Mouse (Mus musculus) forebrain, embryonic 16.5 days (tissue): ENCODE measurements around the gene Actl7b. TPM values are rescaled to one million over a fixed set of nuclear protein-coding genes. Genes with fewer than 3 reads are reported as not detected.

Experiments
- ATAC-seq: fragments of 200-750 bp; cut with Nextera tagmentation; 2 replicates; pipeline ENCODE4 v1.8.0; 2017; ENCODE audit warnings: mild to moderate bottlenecking, moderate library complexity
- H3K27ac ChIP-seq: fragments of 300-500 bp; sonication (generic); 2 replicates; pipeline ENCODE4 v1.5.1; 2014; ENCODE audit warnings: low read length, control low read depth
- H3K27me3 ChIP-seq: fragments of 300-500 bp; sonication (generic); replicated peaks from 2 replicates; pipeline ENCODE4 v1.6.1; 2014; ENCODE audit warnings: low read length; ENCODE audit not compliant: control insufficient read depth, insufficient read depth
- H3K36me3 ChIP-seq: fragments of 300-500 bp; sonication (generic); 2 replicates; pipeline ENCODE4 v1.6.1; 2014; ENCODE audit not compliant: control insufficient read depth, insufficient read depth
- H3K4me1 ChIP-seq: fragments of 300-500 bp; sonication (generic); replicated peaks from 2 replicates; pipeline ENCODE4 v1.6.1; 2014; ENCODE audit warnings: low read length; ENCODE audit not compliant: control insufficient read depth, insufficient read depth
- H3K4me2 ChIP-seq: fragments of 300-500 bp; sonication (generic); 2 replicates; pipeline ENCODE4 v1.6.1; 2014; ENCODE audit warnings: mild to moderate bottlenecking, low read length, control low read depth
- H3K4me3 ChIP-seq: fragments of 300-500 bp; sonication (generic); replicated peaks from 2 replicates; pipeline ENCODE4 v1.5.1; 2014; ENCODE audit warnings: mild to moderate bottlenecking, low read length, control low read depth
- H3K9ac ChIP-seq: fragments of 300-500 bp; sonication (generic); replicated peaks from 2 replicates; pipeline ENCODE4 v1.6.1; 2014; ENCODE audit warnings: low read depth, low read length, control low read depth
- H3K9me3 ChIP-seq: fragments of 300-500 bp; sonication (generic); 2 replicates; pipeline ENCODE4 v1.6.1; 2016; ENCODE audit warnings: low read length; ENCODE audit not compliant: control insufficient read depth
- WGBS: fragments of 180-500 bp; shearing (Covaris S2); extraction: QIAGEN DNeasy Blood & Tissue Kit; methylation state at CpG from one replicate; pipeline ENCODE4 v1.1.7; 2014; 5-methylcytosine and 5-hydroxymethylcytosine counted together
- polyA plus RNA-seq: library from polyadenylated mRNA; unstranded; fragments of >200 nt; fragmentation: Nextera tagmentation; extraction: Ambion mirVana; gene quantifications from 2 replicates; pipeline ENCODE4 v1.2.1, GENCODE M21; 2015

Gene Actl7b
- polyA plus RNA-seq, 1 experiment from 2014 or later = not detected

- H3K27ac ChIP-seq = no peak overlapping the region
- H3K9me3 ChIP-seq = no peaks in the 10 kb centered on the region
- H3K36me3 ChIP-seq = no peaks in the 10 kb centered on the region
- H3K4me3 ChIP-seq = no peak overlapping the region
- ATAC-seq = no peak
- WGBS = 78% methylated on average over 9 of the region's 9 CpGs
- no peak overlapping the region for H3K4me2 ChIP-seq
- no peak overlapping the region for H3K9ac ChIP-seq
- no peaks in the 10 kb centered on the region for H3K27me3 ChIP-seq
- no peaks in the 10 kb centered on the region for H3K4me1 ChIP-seq
These were observed 21.8 kb downstream of the Actl7b start for GRCm38 (mm10) chr4:56719456-56719855.

DNA sequence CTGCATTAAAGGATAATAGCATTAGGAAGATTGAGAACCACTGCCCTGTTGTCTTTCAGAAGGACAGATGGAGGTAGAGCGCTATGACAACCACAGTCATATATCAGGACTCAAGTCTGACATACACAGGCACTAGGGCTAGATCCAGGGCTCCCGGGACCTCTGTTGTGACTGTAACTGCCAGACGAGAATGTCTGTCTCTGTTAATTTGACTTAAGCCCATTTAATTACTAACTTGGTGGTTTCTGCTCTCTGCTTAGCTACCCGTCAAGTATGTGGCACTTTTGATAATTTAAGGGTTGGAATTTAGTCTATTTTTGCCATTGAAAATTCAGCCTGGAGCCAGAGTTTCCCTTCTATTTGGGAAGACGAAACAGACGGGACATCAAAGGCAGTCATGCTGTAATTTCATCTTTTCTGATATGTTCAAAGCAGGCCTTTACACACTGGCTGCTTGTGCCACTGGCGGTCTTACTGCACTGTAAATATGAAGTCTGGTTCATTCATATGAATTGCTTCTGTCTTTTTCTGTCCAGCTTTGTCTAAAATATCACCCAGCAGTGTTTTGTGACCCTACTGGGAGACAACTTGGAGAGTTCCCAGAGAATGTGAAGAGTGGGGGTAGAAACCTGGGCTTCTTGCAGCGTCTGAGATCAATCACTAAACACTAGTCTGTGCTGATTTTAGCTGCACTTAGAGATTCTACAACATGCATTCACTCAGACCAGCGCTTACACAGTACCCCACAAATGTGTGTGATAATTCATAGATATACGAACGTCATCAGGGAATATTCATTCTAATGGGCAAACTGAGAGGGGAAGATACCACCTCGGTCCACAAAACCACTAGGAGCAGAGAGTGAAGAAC, 22.4 kb downstream of the Actl7b start:
- Histone ChIP-seq H3K9ac (no peak overlapping the region), H3K4me3 (no peak overlapping the region), H3K4me2 (no peak overlapping the region), H3K36me3 (no peaks in the 10 kb centered on the region), H3K27me3 (no peaks in the 10 kb centered on the region), H3K4me1 (no peaks in the 10 kb centered on the region), H3K9me3 (no peaks in the 10 kb centered on the region), H3K27ac (no peak overlapping the region)
- WGBS = 61% methylated on average over 12 of the region's 12 CpGs
- ATAC-seq = no peak

GRCm38 (mm10) chr4:56717932-56718331, 23.3 kb downstream of the Actl7b start:
- Histone ChIP-seq H3K4me3 (no peak overlapping the region), H3K4me2 (no peak overlapping the region), H3K36me3 (no peaks in the 10 kb centered on the region), H3K9ac (no peak overlapping the region), H3K27me3 (no peaks in the 10 kb centered on the region), H3K4me1 (no peaks in the 10 kb centered on the region), H3K9me3 (no peaks in the 10 kb centered on the region), H3K27ac (no peak overlapping the region)
- no peak for ATAC-seq
- WGBS = 84% methylated on average over 3 of the region's 3 CpGs

- H3K4me3 ChIP-seq = no peak overlapping the region
- H3K27ac ChIP-seq = no peak overlapping the region
- no peak overlapping the region for H3K4me2 ChIP-seq
- ATAC-seq = no peak
- no peaks in the 10 kb centered on the region for H3K4me1 ChIP-seq
- H3K27me3 ChIP-seq = no peaks in the 10 kb centered on the region
- no peak overlapping the region for H3K9ac ChIP-seq
- no peaks in the 10 kb centered on the region for H3K9me3 ChIP-seq
- WGBS = 58% methylated on average over 5 of the region's 5 CpGs
- H3K36me3 ChIP-seq = no peaks in the 10 kb centered on the region
These were observed 24.4 kb downstream of the Actl7b start for GRCm38 (mm10) chr4:56716801-56717200.

GRCm38 (mm10) chr4:56713155-56713554, 28.1 kb downstream of the Actl7b start:
- WGBS = 81% methylated on average over 3 of the region's 3 CpGs
- no peaks in the 10 kb centered on the region for H3K9me3 ChIP-seq
- H3K4me1 ChIP-seq = 0 out of 2 replicates have a peak, but pooled peaks cover 2% of the 10 kb centered on the region
- no peaks in the 10 kb centered on the region for H3K27me3 ChIP-seq
- H3K4me2 ChIP-seq = no peak overlapping the region
- no peak overlapping the region for H3K4me3 ChIP-seq
- H3K27ac ChIP-seq = no peak overlapping the region
- ATAC-seq = no peak
- H3K9ac ChIP-seq = no peak overlapping the region
- H3K36me3 ChIP-seq = no peaks in the 10 kb centered on the region

- Histone ChIP-seq H3K27me3 (no peaks in the 10 kb centered on the region), H3K4me1 (no peaks in the 10 kb centered on the region), H3K36me3 (no peaks in the 10 kb centered on the region), H3K4me3 (no peak overlapping the region), H3K4me2 (no peak overlapping the region), H3K27ac (no peak overlapping the region), H3K9me3 (no peaks in the 10 kb centered on the region), H3K9ac (no peak overlapping the region)
- 6% methylated on average over 10 of the region's 10 CpGs for WGBS
- ATAC-seq = no peak
These were observed 39.0 kb downstream of the Actl7b start for GRCm38 (mm10) chr4:56702234-56702633.

- no peaks in the 10 kb centered on the region for H3K9me3 ChIP-seq
- no peak overlapping the region for H3K4me2 ChIP-seq
- H3K36me3 ChIP-seq = no peaks in the 10 kb centered on the region
- no peak overlapping the region for H3K9ac ChIP-seq
- 77% methylated on average over 5 of the region's 5 CpGs for WGBS
- H3K4me1 ChIP-seq = no peaks in the 10 kb centered on the region
- no peak overlapping the region for H3K4me3 ChIP-seq
- ATAC-seq = no peak
- H3K27ac ChIP-seq = no peak overlapping the region
- H3K27me3 ChIP-seq = no peaks in the 10 kb centered on the region
These were observed 42.6 kb downstream of the Actl7b start for GRCm38 (mm10) chr4:56698671-56699070.

DNA sequence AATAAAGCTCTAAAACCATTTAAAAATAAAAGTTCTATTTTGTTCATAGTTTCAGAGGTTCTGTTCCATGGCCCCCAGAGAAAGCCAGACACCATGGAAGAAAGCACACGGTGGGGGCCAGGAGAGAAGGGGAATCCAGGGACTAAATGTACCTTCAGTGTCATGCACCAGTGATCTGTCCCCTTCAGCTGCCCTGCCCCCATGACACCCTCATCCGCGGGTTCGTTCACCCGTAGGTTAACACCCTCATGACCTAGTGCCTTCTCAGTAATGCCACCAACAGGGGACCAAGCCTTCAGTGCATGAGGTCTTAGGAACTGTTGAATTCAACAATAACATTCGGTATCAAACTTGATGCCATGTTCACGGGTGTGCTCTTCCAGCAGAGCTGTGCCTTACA, 44.8 kb downstream of the Actl7b start:
- Histone ChIP-seq H3K27ac (no peak overlapping the region), H3K4me3 (no peak overlapping the region), H3K4me2 (no peak overlapping the region), H3K36me3 (no peaks in the 10 kb centered on the region), H3K27me3 (no peaks in the 10 kb centered on the region), H3K9me3 (no peaks in the 10 kb centered on the region), H3K4me1 (no peaks in the 10 kb centered on the region), H3K9ac (no peak overlapping the region)
- WGBS = 85% methylated on average over 7 of the region's 7 CpGs
- ATAC-seq = no peak
